Mouse (Mus musculus): ENCODE results near the gene Ncoa5.

The Ncoa5 gene

GRCm38 (mm10) chr2:164994659-164995428 is 39.8 kb downstream of the Ncoa5 start:
- no peak for DNase-seq (ENCODE audit: low spot score in 2 of 2)

GRCm38 (mm10) chr2:164994156-164994555 is 40.5 kb downstream of the Ncoa5 start:
- no peak for DNase-seq (ENCODE audit: low spot score in 2 of 2)

- DNase-seq (ENCODE audit: low spot score in 2 of 2) = no peak
These were observed 42.9 kb downstream of the Ncoa5 start for GRCm38 (mm10) chr2:164991808-164992207.

- DNase-seq (ENCODE audit: low spot score in 2 of 2) = no peak
These were observed 43.6 kb downstream of the Ncoa5 start for GRCm38 (mm10) chr2:164991111-164991510.

- DNase-seq (ENCODE audit: low spot score in 2 of 2) = no peak
These were observed 45.9 kb downstream of the Ncoa5 start for GRCm38 (mm10) chr2:164988777-164989176.

GRCm38 (mm10) chr2:164986371-164987027 is 48.2 kb downstream of the Ncoa5 start:
- DNase-seq (ENCODE audit: low spot score in 2 of 2) = no peak

- DNase-seq (ENCODE audit: low spot score in 2 of 2) = no peak
These were observed 48.7 kb downstream of the Ncoa5 start for GRCm38 (mm10) chr2:164985962-164986361.

GRCm38 (mm10) chr2:164979749-164980148 is 54.9 kb downstream of the Ncoa5 start:
- peak; percentile 32 to 78 for DNase-seq (ENCODE audit: low spot score in 2 of 2)

- DNase-seq (ENCODE audit: low spot score in 2 of 2) = no peak
These were observed 59.1 kb downstream of the Ncoa5 start for GRCm38 (mm10) chr2:164975611-164976010.

GRCm38 (mm10) chr2:164972646-164973045 is 62.0 kb downstream of the Ncoa5 start:
- no peak for DNase-seq (ENCODE audit: low spot score in 2 of 2)

- no peak for DNase-seq (ENCODE audit: low spot score in 2 of 2)
These were observed 64.0 kb downstream of the Ncoa5 start for GRCm38 (mm10) chr2:164970631-164971196.

GRCm38 (mm10) chr2:164969348-164969781 is 65.3 kb downstream of the Ncoa5 start:
- DNase-seq (ENCODE audit: low spot score in 2 of 2) = no peak

GRCm38 (mm10) chr2:164968451-164968851 is 66.2 kb downstream of the Ncoa5 start:
- no peak for DNase-seq (ENCODE audit: low spot score in 2 of 2)

GRCm38 (mm10) chr2:164967761-164968440 is 66.8 kb downstream of the Ncoa5 start:
- DNase-seq (ENCODE audit: low spot score in 2 of 2) = no peak

GRCm38 (mm10) chr2:164967193-164967592 is 67.5 kb downstream of the Ncoa5 start:
- DNase-seq (ENCODE audit: low spot score in 2 of 2) = no peak

- no peak for DNase-seq (ENCODE audit: low spot score in 2 of 2)
These were observed 68.3 kb downstream of the Ncoa5 start for GRCm38 (mm10) chr2:164966381-164966780.

GRCm38 (mm10) chr2:164964981-164965380 is 69.7 kb downstream of the Ncoa5 start:
- no peak for DNase-seq (ENCODE audit: low spot score in 2 of 2)

- no peak for DNase-seq (ENCODE audit: low spot score in 2 of 2)
These were observed 70.3 kb downstream of the Ncoa5 start for GRCm38 (mm10) chr2:164964242-164964894.

GRCm38 (mm10) chr2:164962183-164962580 is 72.5 kb downstream of the Ncoa5 start:
- DNase-seq (ENCODE audit: low spot score in 2 of 2) = no peak

- DNase-seq (ENCODE audit: low spot score in 2 of 2) = peak; percentile 67 to 89
These were observed 73.0 kb downstream of the Ncoa5 start for GRCm38 (mm10) chr2:164961506-164962182.

Data from spleen, postnatal 4 days (tissue).